Mouse (Mus musculus): ENCODE measurements around the gene Asb8. TPM values are rescaled to one million over a fixed set of nuclear protein-coding genes. Genes with fewer than 3 reads are reported as not detected.

Gene Asb8
- polyA plus RNA-seq, 1 experiment from 2014 or later, result 26.1 TPM

DNA sequence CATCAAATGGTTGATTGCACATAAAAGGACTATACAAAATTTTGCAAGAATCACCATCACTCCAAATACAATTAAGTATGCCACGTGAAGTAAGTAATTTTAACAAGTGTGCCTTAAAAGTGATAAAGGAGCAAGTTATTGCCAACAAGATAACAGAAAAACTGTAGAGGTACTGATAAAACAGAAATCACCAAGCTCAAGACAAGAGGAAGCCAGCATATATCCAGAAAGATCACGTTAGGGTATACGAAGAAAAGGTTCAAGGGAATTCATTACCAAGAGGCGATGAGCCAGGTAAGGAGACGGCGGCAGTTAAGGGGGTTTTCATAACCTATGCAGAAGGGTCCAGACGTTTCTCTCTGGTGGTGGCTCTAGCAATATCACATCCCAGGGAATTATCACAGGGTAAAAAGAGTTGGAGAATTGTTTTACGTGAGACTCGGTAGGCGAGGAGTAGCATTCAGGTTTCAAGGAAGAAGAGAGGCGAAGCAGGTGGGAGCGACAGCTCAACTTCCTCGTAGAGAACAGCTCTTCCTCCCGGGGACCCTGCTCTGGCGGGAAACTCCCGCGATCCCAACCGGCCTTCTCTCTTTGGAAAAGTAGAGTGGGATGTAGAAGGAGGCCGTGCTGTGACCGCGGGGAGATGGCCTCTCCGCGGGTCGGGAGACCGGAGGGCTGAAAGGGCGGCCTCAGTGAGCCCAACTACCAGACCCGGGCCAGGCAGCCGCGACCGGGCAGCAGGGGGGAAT is 72.9 kb downstream of the Asb8 start, which contains the start of gene Pfkm:
Gene Pfkm, plus strand, starts transcription at position 218 of the 749 bp plus-strand sequence.
- WGBS (ENCODE audit: missing documents), result under 1% methylated on average over 30 of the region's 30 CpGs
- Histone ChIP-seq H3K36me3 (ENCODE audit: inconsistent target) (no peaks in the 10 kb centered on the region), H3K79me2 (ENCODE audit: inconsistent target) (peaks cover 49% of the 10 kb centered on the region), H3K27ac (peak within 1 kb of the TSS; percentile 78), H3K4me3 (ENCODE audit: inconsistent target) (peak within 1 kb of the TSS; percentile 75)

DNA sequence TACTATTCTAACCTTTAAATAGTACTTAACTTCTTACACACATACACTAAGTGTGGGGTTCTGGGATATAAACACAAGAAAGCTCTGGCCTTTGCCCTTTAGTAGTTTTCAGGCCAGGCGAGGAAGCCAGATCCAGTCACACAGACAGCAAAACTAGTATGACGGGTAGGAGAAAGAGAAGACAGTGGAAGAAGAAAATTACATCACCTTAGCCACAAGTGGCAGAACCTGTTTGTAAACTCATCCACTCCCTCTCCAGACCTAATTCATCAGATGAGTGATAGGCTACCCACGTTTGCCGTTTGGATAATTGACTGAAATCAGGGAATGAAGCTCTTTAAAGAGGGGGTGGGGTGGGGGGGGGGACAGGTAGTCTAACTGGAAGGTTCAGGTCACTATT is 73.6 kb downstream of the Asb8 start:
- no peak overlapping the region for H3K27ac ChIP-seq
- WGBS (ENCODE audit: missing documents), result 8% methylated on average over 4 of the region's 4 CpGs
- no peaks in the 10 kb centered on the region for H3K36me3 ChIP-seq (ENCODE audit: inconsistent target)
- peak overlapping the region; percentile 75 for H3K4me3 ChIP-seq (ENCODE audit: inconsistent target)
- peaks cover 56% of the 10 kb centered on the region for H3K79me2 ChIP-seq (ENCODE audit: inconsistent target)

DNA sequence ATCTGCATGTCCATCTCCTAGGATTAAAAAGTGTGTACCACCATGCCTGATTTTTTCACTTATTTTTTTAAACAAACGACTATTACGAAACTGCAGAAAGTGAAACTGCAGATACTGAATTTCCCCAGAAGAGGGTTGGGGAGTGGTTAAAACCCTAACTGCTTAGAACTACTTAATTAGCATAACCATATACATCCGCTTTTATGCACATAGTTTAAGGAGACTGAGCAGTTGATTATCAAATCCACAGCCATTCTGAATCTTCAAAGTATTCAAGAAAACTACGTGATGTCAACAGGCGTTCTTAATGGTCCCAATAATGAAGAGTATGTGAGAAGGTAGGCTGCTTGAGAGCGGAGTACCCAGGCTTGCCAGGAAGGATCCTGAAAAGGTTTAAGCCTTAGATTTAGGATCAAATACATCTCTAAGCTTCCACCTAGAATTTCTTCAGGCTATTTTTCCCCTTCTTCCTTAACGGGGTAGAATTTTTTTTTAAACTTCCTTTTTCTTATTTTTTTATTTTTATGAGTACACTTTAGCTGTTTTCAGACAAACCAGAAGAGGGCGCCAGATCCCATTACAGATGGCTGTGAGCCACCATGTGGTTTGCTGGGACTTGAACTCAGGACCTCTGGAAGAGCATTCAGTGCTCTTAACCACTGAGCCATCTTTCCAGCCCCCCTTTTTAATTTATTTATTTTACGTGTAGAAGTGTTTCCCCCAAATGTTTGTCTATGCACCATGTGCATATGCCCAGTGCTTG is 75.8 kb downstream of the Asb8 start:
- H3K79me2 ChIP-seq (ENCODE audit: inconsistent target), result peaks cover 67% of the 10 kb centered on the region
- peaks cover 13% of the 10 kb centered on the region; the same call in 1 of the 2 replicates for H3K36me3 ChIP-seq (ENCODE audit: inconsistent target)
- H3K4me3 ChIP-seq (ENCODE audit: inconsistent target), result peak overlapping the region; percentile 37
- 16% methylated on average over 9 of the region's 9 CpGs for whole genome bisulfite sequencing (ENCODE audit: missing documents)
- peak overlapping the region; percentile 89 for H3K27ac ChIP-seq

DNA sequence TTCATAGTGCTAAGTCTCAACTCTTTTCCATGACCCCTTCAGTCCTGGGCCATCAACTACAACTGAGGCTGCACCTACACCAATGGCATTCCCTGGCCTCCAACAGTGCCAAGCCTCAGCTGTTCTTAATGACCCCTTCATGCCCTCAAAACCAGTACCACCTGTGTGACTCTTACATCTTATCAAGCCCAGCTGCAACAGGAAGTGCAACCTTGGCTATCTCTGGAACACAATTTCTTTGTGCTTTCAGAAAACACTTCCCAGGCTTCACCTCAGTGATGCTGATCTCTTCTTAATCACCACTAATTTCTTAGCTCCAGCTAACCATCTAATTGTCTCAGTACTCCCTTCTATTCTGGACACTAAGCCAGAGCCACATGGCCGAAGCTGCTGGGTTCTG is 76.5 kb downstream of the Asb8 start:
- WGBS (ENCODE audit: missing documents), result 0% methylated on average over 1 of the region's 1 CpGs
- H3K79me2 ChIP-seq (ENCODE audit: inconsistent target), result peaks cover 67% of the 10 kb centered on the region
- peaks cover 13% of the 10 kb centered on the region; the same call in 1 of the 2 replicates for H3K36me3 ChIP-seq (ENCODE audit: inconsistent target)
- H3K27ac ChIP-seq, result peak overlapping the region; percentile 89
- peak overlapping the region; percentile 37 for H3K4me3 ChIP-seq (ENCODE audit: inconsistent target)

Other genes with a start within 250 kb of the Asb8 start
- gene Tmem106c, start 201.4 kb downstream of the Asb8 start, polyA plus RNA-seq (2018), result 43.3 to 54.3 TPM (median 47.9 TPM) in 3 replicates
- not detected in 3 replicates for gene Col2a1, start 160.9 kb downstream of the Asb8 start, polyA plus RNA-seq (2018)
- gene Pfkm, start 73.0 kb downstream of the Asb8 start, polyA plus RNA-seq (2018), result 4.4 to 6.7 TPM (median 5.4 TPM) in 3 replicates
- 11.1 to 14.4 TPM (median 13.4 TPM) in 3 replicates for gene Senp1, start 71.9 kb downstream of the Asb8 start, polyA plus RNA-seq (2018)
- gene Ccdc184, start 1.5 kb upstream of the Asb8 start, polyA plus RNA-seq (2018), result not detected in 3 replicates
- gene Olfr288, start 29.9 kb upstream of the Asb8 start, polyA plus RNA-seq (2018), result not detected in 3 replicates
- not detected in 3 replicates for gene Gm44579, start 55.4 kb upstream of the Asb8 start, polyA plus RNA-seq (2018)
- gene Olfr287, start 55.4 kb upstream of the Asb8 start, polyA plus RNA-seq (2018), result not detected in 3 replicates
- not detected in 3 replicates for gene Olfr286, start 68.8 kb upstream of the Asb8 start, polyA plus RNA-seq (2018)
- not detected in 3 replicates for gene H1fnt, start 91.7 kb upstream of the Asb8 start, polyA plus RNA-seq (2018)
- gene Zfp641, start 130.5 kb upstream of the Asb8 start, polyA plus RNA-seq (2018), result not detected in 3 replicates
- gene Olfr285, start 151.7 kb upstream of the Asb8 start, polyA plus RNA-seq (2018), result not detected in 3 replicates
- gene Olfr284, start 175.4 kb upstream of the Asb8 start, polyA plus RNA-seq (2018), result not detected in 3 replicates
- not detected in 3 replicates for gene Olfr283, start 215.3 kb upstream of the Asb8 start, polyA plus RNA-seq (2018)

All from macrophage (primary cell).